Mouse (Mus musculus): ENCODE data around the gene Lamc1. TPM values are rescaled to one million over a fixed set of nuclear protein-coding genes. Genes with fewer than 3 reads are reported as not detected.
A peak's percentile ranks its signal among the peaks of the same experiment; 100 is the strongest.

Gene Lamc1
- total RNA-seq, 2 experiments from 2014 or later, result 23.2 to 29.4 TPM

DNA sequence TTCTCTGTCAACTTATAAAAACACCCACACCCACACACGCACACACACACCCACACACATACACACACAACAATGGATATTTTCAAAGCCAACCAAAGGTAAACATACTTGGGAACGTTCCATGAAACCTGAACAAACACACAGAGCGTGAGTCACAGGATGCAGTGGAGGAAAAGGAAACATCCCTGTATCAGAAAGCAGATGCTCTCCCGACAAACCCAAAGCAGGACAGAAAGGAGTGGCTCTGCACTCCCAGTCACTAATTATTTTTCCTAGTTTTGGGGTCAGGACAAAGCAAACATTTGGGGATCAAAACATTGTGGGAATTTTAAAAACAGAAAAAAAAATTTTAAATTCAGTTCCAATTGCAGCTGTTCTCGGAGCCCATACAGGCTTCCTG is 108.3 kb downstream of the Lamc1 start:
- intact Hi-C loops (cut with DNase I), result loop anchor here (2.0 kb wide), 1 partner anchor 108 kb away; the partner anchor contains the start of gene Lamc1
- no peak for DNase-seq (ENCODE audit: low spot score in 2 of 2)

- no peak for DNase-seq (ENCODE audit: low spot score in 2 of 2)
- intact Hi-C loops (cut with DNase I), result no loop called here
Observed at GRCm38 (mm10) chr1:153219376-153219775, 113.2 kb downstream of the Lamc1 start.

GRCm38 (mm10) chr1:153216516-153216915 is 116.1 kb downstream of the Lamc1 start:
- no peak for DNase-seq (ENCODE audit: low spot score in 2 of 2)
- intact Hi-C loops (cut with DNase I), result no loop called here

- intact Hi-C loops (cut with DNase I), result no loop called here
- DNase-seq (ENCODE audit: low spot score in 2 of 2), result no peak
Observed at GRCm38 (mm10) chr1:153215676-153216075, 116.9 kb downstream of the Lamc1 start.

- no peak for DNase-seq (ENCODE audit: low spot score in 2 of 2)
Observed at GRCm38 (mm10) chr1:153210992-153211391, 121.6 kb downstream of the Lamc1 start.

GRCm38 (mm10) chr1:153210198-153210597 is 122.4 kb downstream of the Lamc1 start:
- DNase-seq (ENCODE audit: low spot score in 2 of 2), result peak in 1 of 2 experiments; percentile 55
- intact Hi-C loops (cut with DNase I), result no loop called here

More at GRCm38 (mm10) chr1:153210992-153211391, 121.6 kb downstream of the Lamc1 start:
- intact Hi-C loops (cut with DNase I), result no loop called here

GRCm38 (mm10) chr1:153202195-153202594 is 130.4 kb downstream of the Lamc1 start:
- no peak for DNase-seq (ENCODE audit: low spot score in 2 of 2)
- intact Hi-C loops (cut with DNase I), result no loop called here

DNA sequence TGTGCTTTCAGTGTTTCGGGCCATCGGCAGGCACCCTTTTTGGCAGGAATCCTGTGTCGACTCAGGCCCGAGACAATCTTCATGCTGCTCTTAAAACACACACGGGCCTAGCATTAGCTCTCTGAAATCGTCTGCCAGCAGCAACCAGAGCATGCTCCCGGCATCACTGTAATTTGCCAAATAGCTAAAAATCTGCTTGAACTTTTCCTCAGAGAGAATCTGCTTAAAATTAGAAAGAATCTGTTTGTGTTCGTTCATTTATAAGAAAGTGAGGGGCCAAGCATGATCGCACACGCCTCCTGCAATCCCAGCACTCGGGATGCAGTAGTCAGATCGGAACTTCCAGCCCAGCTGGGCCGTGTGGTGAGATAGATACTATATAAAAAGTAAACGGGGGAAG is 131.1 kb downstream of the Lamc1 start:
- intact Hi-C loops (cut with DNase I), result no loop called here
- DNase-seq (ENCODE audit: low spot score in 2 of 2), result peak in 1 of 2 experiments; percentile 43

DNA sequence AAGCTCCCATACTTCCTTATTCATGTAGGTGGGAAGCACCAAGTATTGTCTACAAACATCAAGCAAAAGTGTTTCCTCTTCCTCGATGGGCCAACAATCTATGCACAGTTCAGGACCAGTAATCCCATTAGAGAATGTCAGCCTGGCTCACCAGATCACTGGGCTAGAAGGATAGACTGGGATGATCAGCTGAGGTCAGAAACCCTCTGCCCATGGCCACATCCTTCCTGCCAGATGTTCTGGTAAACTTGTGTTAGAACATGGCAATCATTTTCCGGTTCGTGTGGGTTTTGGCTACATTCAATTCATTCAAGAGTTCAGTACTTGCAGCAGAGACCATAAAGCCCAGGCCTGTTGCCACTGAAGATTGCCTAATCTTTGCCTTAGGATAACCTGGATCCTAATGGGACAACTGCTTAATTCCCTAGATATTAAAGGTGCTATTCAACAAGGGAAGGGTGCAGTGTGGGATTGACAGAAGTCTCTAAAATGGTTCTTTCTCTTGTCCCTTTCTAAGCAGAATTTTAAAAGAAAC is 135.2 kb downstream of the Lamc1 start:
- DNase-seq (ENCODE audit: low spot score in 2 of 2), result no peak
- intact Hi-C loops (cut with DNase I), result no loop called here

- intact Hi-C loops (cut with DNase I), result no loop called here
- no peak for DNase-seq (ENCODE audit: low spot score in 2 of 2)
Observed at GRCm38 (mm10) chr1:153192945-153193344, 139.6 kb downstream of the Lamc1 start.

DNA sequence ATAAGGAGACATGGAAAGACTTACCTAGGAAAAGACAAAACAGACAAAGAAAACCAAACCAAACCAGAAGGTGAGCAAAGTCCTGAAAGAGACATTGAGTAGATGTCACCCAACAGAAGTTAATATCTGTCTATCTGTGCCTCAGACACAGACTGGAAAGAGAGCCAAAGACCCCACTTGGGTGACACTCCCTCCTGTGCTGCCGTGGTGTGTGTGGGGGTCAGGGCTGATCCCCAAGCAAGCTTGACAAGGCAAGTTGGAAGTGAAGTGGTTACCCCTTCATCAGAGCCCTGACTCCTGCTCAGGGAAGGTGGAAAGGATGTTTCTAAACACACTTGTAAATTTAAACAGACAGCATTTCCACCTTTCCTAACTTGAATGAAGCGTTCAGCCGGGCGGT is 140.2 kb downstream of the Lamc1 start:
- intact Hi-C loops (cut with DNase I), result no loop called here
- no peak for DNase-seq (ENCODE audit: low spot score in 2 of 2)

GRCm38 (mm10) chr1:153191943-153192329 is 140.7 kb downstream of the Lamc1 start:
- DNase-seq (ENCODE audit: low spot score in 2 of 2), result peak; percentile 53 to 56
- intact Hi-C loops (cut with DNase I), result no loop called here

GRCm38 (mm10) chr1:153191237-153191942 is 141.2 kb downstream of the Lamc1 start:
- DNase-seq (ENCODE audit: low spot score in 2 of 2), result no peak
- intact Hi-C loops (cut with DNase I), result no loop called here

GRCm38 (mm10) chr1:153188081-153188480 is 144.5 kb downstream of the Lamc1 start:
- DNase-seq (ENCODE audit: low spot score in 2 of 2), result no peak
- intact Hi-C loops (cut with DNase I), result no loop called here

DNA sequence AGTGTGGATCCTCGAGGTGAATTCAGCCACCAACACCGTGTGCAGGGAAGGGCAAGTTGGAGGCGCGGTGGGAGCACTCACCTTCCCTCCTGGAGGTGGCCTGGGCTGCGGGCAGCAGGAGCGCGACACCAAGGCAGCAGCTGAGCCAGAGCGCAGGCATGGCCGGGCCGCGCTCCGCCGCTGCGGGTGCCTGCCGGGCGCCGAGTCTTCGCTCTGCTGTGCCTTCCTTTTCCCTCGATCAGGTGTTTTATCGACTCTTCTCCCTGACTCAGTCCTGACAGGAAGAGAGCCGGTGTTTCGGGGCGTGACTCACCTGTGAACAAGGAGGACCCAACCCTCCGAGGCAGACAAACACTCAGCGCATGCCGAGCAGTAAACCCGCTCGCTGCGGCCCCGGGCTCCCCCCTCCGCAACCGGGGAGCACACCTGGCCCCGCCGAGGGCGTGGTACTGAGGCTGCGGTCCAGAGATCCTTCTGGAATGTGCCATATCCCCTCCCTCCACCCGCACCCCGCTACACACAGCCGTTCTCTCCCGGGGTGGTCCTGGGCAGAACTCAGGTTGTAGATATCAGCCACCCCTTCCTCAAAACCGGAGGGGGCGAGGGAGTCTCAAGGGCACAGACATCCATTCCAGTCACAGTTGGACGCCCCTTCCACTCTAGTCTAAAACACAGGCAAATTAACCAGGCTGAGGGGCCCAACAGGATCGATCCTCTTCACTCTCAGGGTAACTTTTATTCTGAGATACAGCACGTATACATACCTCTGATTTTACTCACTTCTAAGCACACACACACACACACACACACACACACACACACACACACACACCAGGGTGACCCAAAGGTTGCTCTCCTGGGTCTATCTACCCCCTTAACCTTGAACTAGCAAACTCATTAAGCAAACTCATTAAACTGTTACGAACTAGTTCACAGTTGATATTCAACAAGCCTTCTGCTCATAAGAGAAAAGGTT is 146.5 kb downstream of the Lamc1 start, which contains the start of gene Lamc2:
Lamc2 (minus strand) TSS at position 620 of the 976 bp plus-strand sequence.
- DNase-seq (ENCODE audit: low spot score in 2 of 2), result peak in 1 of 2 experiments; percentile 13
- intact Hi-C loops (cut with DNase I), result no loop called here

DNA sequence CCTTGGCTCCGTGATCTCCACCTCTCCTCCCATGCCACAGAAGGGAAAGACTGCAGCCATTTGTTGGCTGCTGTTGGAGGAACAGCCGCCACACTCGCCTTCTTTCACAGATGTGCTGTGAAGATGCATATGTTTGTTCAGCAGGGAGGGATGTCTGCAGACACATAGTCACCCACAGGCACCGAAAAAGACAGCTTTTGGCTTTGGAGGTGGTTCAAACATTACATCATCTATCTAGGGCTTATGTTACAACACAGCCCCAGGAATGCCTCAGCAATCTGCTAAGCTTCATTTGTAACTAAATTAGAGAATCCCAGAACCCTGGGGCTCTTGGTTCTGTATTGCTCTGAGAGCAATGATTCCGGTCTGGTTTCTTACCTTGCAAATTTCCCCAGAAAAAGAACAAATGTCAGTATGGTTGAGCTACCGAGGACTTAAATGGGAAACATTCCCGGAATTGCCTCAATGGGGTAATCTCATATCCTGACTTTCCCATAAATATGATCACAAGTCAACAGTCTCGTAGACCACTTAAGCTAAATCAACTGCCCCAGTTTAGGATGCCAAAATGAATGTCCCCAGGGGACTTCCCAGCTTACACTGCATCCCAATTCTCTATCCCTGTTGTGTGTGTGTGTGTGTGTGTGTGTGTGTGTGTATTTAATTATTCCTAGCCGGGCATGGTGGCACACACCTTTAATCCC is 151.8 kb downstream of the Lamc1 start:
- intact Hi-C loops (cut with DNase I), result loop anchor here (1.0 kb wide), 1 partner anchor 108 kb away; no protein-coding TSS in a partner anchor
- peak; percentile 55 to 94 for DNase-seq (ENCODE audit: low spot score in 2 of 2)

DNA sequence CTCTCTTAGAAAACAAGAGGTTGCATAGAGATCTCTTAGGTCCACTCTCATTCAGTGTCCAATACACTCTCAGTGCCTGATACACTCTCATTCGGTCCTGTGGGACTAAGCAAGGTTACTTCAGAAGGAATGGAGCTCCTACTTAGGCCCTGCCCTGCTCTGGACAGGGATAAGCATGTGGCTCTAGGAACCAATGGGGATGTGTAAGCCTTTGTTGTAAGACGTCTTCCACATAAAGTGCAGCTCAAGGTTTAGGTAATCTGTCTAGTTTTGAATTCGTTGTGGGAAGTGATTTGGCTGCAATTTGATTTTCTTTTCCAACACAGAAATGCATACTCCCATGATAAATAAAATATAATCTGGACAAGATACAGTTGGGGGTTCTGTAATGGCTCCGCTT is 152.4 kb downstream of the Lamc1 start:
- DNase-seq (ENCODE audit: low spot score in 2 of 2), result no peak
- intact Hi-C loops (cut with DNase I), result loop anchor here (1.0 kb wide), 1 partner anchor 108 kb away; no protein-coding TSS in a partner anchor

DNA sequence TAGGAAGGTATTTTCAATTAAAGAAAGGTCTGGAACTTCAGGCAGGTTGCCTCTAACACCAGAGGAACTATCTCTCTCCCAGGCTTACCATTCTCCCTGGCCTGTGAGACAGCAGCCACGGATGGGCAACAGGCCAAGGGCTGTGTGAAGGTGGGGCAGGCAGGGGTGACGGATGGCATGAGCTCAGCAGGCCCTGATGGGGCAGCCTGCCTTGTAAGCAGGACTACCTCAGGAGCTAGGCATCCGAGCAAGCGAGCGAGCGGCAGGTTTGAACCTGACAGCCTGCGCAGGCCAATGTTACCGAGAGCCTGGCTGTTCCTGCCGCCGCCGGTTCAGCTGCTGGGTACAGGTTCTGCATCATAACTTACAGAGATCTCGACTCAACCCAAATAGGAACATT is 157.8 kb downstream of the Lamc1 start:
- intact Hi-C loops (cut with DNase I), result no loop called here
- DNase-seq (ENCODE audit: low spot score in 2 of 2), result no peak

DNA sequence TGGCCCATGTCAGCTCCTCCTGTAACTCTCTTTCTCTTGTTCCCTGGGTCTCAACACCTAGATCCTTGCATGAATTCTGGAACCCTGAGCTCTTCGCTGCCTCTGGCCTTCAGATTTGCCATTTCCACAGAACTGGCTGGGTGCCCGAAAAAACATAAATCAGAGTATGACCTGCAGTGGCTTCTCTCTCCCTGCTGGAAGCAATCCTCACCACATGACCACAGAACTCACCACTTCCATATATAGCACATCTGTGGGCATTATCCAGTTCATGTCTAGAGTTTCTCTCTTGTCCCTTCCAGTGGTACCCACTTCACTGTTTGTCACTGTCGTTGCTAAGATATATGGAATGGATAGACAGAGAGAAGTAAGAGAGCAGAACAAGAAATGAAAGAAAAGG is 159.3 kb downstream of the Lamc1 start:
- intact Hi-C loops (cut with DNase I), result no loop called here
- no peak for DNase-seq (ENCODE audit: low spot score in 2 of 2)

Data from left cerebral cortex, postnatal 25 days (tissue).